Mouse (Mus musculus) retina, embryonic 14.5 days (tissue): ENCODE results near the gene Neurl3.

ENCODE experiments used
- DNase-seq: peaks from one replicate; pipeline ENCODE4 v3.0.0-alpha.2; 2015; ENCODE audit warnings: low spot score

The Neurl3 gene

DNA sequence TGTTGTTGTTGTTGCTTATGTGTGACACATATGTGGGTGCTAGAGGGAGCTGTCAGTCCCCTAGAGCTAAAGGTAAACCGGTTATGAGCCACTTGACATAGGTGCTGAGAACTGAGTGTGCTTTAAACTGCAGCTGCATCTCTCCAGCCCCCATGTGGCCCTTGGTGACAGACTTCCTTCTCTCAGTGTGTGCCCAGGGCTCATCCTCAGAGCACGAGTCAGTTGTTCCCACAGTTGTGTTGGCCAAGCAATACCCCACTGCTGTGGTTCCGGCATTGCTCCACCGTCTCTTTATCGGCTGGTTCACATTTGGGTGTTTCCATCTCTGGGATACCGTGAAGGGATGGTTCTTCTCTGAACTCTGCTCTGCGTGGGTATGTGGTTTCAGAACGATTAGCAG is 17.2 kb downstream of the Neurl3 start:
- DNase-seq = no peak

DNA sequence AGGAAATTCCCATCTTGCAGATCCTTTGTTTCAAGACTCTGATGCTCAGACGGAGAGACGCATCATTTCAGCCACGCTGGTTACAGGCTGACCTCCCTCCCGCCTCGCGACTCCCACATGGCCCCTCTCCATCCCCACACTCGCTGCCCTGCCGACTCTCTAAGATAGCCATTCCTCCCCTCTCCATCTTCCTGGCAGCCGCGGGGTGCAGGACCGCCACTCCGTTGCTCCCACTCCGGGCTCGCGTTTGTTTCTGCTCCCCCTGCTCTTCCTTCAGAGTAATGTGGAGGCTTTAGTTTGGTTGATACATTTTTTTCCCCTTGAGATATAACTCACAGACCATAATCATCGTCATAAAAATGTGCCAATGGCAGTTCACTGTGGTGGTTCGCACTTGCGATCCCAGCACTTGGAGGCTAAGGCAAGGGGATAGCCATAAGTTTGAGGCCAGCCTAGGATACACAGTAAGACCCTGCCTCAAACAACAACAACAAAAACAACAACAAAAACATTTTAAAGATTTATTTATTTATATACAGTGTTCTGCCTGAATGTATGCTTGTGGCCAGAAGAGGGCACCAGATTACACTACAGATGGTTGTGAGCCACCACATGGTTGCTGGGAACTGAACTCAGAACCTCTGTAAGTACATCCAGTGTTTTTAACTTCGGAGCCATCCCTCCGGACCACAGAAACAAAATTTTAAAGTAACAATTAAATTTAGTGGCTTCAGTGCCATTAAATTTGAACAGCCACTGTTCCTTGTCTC is 18.4 kb downstream of the Neurl3 start:
- DNase-seq = no peak

DNA sequence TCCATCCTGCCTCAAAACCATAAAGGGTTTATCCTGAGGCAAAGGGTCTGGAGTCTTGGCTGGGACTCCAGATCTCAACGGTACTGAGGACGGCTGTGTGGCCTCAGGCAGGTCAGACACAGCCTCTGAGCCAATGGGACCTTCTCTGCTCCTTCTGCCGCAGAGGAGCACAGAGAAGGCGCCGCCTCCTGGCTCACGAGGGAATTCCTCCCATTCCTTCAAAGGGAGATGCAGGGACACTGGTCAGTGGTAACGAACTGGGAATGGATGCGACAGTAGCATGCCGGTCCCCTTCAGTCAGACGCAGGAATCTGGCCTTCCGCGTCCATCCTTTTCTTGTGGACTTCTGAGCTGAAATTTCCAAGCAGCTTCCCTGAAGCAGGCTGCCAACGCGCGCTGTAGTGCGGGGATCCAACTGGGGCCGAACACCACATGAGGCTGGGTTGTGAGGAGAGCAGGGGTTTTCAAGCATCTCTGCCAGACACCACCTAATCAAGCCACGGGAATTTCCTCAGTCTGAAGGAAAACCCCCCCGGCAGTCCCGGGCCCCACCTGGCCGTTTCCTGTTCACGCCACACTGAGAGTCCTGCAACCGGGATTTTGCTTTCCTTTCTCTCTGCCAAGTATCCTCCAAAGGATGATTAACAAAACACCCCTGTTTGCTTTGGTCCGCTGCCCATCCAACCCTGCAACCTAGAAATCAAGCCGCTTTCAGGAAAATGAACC is 19.7 kb downstream of the Neurl3 start:
- peak; percentile 75 for DNase-seq

DNA sequence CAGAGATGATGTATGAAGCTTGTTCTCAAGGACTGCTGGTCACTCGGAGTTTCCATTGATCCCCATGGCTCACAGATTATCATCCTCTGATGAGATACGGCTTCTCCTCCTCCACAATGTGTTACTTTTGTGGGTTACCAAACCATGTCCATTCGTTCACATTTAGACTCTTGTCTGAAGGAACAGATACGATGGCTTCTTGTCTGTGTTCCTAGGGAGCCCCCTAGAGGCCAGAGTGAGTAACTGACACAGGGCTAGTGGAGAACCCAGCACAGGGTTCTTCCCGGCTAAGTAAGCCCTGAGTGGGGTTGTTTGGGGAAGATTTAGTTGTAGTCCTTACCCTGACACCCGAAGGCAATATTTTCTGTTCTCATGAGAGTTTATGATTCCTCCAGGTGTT is 21.7 kb downstream of the Neurl3 start:
- peak; percentile 85 for DNase-seq

DNA sequence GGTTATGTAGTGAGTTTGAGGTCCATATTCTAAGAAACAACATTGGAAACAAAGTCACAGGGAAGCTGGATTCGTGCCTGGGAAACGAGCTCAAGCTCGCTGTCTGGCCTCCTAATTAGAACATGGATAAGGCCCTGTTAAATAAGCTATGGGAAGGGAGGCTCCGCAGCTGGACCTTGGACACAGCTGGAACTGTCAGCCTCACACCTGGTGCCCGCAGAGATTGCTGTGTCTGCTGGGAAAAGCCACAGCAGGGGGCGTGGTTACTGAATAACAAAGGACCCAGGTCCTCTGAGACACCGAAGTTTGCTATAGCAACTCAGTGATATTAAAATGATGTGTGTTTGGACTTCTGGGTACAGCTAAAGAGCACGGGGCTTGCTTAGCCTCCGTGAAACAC is 23.1 kb downstream of the Neurl3 start:
- peak; percentile 55 for DNase-seq

DNA sequence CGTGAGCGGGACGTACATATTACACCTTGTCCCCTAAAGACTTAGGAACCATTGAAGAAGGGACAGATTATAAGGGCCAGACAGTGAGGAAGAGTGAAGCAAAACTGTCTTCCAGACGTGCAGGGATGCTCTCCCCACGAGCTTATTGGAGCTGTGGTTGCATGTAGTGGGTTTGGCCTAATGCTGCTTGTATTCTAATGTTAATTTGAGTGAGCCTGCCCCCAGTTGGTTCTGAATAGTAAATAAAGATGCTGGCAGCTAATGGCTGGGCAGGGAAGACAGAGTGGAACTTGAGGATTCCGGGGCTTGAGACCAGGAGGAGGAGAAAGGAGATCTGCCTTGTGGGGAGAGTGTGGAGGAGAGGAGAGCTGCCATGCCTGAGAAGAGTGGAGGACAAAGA is 27.8 kb downstream of the Neurl3 start:
- no peak for DNase-seq

DNA sequence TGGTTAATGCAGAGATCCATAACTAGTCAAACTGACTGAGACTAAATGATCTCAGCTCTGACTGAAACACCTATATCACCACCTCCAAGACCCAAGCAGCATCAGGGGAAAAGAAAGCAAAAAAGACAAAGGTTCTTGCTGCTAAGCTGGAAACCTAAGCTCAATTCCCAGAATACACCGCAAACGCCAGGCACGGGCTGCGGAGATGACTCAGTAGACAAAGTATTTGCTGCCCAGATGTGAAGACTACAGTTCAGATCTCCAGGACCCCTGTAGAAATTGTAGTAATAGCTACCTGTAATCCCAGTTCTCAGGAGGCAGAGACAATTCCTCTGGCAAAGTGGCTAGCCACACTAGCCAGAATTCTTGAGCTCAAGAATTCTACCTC is 29.7 kb downstream of the Neurl3 start:
- DNase-seq = no peak

DNA sequence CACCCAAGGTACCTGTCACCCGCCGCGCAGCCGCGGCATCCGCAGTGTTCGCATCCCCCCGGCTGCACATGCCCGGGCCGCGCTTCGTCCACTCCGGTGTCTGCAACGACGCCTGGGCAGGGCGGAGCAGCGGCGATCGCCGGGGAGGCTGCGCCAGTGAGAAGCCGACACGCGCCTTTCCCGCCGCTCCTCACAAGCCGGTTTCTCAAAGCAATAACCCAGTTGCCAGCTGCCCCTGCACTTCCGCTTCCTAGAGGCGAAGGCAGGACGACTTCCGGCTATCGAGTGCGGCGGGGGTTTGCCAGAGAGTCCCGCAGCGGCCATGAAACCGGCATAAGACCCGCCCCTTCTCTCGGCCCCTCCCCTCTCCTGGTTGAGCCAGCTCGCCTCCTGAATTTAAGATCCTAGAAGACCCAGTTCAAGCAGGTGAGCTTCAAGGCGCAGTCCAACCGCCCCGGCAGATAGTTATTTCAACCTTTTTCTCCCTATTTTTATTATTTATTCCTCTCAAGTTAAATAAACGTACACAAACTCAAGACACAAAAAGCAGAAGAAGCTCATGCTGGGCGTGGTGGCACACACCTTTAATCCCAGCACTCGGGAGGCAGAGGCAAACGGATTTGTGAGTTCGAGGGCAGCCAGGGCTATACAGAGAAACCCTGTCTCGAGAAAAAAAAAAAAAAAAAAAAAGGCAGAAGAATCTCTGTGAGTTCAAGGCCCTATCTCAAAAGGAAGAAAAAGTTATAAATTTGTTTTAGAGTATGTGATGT is 30.2 kb downstream of the Neurl3 start, which contains the start of gene Uggt1:
Uggt1 (minus strand) TSS at position 663 of the 770 bp plus-strand sequence.
- peak; percentile 97 for DNase-seq

DNA sequence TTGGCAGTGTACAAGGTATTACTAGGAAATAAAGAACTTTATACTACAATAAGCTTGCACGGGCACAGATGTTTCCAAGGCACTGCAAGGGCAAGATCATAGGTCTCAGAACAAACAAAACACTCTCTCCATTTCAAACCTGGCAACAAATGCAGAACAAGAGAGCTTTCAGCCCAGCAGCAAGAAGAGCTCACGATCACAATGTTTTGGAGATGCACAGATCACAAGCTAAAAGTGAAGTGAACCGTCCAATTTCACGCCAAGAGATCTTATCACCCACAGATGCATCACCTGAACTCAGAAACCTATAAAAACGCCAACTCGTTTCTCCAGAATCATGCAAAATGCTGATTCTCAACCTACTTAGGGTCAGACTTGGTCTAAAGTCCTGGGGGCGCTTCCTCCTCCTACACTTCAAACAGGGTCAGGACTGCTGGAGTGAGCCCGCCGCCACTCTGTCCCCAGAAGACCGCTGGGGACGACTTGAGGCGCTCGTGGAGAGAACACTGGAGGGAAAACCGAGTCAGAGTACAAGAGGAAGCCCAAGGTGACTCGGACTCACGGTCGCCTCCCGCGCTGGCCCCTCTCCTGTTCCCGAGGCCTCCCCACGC is 30.9 kb downstream of the Neurl3 start:
- peak; percentile 33 for DNase-seq

DNA sequence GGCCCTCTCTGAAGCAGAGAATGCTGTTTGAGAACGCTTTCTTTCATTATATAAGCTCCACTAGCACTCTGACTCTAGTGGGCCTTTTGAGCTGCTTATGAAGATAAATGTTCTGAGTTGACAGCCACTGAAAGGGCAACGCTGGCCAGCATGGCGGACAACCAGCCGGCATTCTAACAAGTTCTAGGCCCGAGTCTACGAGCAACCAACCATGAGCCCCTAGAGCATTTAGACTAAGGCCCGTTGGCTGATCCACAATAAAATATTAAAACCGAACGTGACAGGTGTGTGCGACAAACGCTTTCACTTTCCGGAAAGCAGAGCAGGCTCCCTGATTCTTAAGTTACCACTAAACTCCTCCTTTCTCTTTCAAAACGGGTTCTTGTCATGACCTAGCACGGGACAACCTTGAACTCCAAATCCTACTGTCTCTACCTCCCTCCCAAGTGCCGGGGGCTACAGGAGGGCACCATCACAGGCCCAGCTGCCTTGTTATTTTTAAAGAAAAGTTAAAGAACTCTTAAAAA is 32.5 kb downstream of the Neurl3 start:
- no peak for DNase-seq

DNA sequence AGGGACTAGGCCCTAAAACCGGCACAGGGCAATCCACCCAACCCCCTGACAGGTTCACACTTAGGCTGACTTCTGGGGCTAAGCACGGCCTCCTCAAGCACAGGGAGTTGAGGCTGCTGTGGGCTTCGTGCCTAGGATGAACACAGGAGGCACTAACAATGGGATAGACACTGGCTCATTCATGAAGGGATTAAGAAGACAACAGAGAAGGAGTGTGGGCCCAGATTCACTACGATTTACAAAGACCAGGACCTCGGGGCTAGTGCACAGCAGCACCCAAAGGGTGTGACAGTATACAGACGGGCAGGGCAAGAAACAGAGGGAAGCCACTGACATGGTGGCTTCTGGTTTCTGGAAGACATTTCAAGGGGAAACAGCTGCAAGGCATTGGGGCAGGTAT is 34.3 kb downstream of the Neurl3 start:
- no peak for DNase-seq

DNA sequence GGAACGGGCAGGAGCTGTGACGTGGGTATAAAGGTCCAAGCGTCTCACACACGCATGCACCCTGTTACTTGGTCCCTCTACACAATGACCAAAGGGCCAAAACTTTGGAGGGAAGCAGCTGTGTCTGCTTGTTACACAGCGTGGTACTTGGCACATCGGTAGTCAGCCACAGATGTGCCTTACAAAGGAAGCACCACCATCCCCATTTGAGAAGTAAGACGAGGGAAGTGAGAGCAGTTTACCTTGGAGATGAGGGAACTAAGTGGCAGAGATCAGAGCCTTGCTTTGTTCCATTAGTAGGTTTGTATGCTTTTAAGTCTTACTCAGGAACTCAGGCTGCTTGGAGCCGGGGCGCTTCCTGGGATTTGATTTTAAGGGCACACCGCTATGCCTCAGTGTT is 35.1 kb downstream of the Neurl3 start:
- DNase-seq = no peak

DNA sequence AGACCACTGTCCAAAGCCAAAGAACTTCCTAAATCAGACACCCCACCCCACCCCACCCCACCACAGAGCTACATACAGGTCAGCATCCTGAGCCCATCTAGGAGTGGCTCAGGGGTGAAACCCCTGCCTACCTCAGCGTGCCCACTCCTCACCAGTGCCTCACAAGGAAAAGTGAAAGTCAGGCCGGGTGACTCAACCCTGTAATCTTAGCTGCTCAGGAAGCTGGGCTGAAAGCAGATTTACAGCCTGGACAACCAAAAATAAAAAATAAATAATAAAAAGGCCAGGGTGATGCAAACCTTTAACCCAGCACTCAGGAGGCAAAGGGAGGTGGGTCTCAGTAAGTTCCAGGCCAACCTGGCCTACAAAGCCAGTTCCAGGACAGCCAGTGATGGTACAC is 38.6 kb downstream of the Neurl3 start:
- no peak for DNase-seq

DNA sequence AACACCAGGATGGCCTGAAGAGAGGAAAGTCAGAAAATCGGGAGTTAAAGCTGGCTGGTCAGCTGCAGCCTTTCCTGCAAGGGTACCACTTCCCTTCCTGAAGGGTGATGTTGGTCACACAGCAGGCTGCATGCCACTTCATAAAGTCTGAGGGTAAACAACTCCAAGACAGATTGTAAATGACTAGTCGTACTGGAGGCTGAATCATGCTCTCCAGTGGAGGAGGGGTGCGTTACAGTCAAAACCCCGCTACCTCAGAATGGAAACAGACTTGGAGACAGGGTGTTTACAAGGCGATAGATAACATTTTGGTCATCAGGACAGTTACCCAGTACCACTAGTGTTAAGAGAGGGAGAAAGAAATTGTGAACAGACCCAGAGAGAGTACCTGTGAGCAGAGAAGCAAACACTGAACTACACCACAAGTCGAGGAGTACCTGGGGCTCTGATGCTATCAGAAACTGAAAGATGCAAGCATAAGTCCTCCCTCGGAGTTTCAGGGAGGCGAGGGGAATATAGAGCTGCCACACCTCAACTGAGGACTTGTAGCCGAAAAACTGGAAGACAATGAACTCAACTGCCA is 39.3 kb downstream of the Neurl3 start:
- no peak for DNase-seq

DNA sequence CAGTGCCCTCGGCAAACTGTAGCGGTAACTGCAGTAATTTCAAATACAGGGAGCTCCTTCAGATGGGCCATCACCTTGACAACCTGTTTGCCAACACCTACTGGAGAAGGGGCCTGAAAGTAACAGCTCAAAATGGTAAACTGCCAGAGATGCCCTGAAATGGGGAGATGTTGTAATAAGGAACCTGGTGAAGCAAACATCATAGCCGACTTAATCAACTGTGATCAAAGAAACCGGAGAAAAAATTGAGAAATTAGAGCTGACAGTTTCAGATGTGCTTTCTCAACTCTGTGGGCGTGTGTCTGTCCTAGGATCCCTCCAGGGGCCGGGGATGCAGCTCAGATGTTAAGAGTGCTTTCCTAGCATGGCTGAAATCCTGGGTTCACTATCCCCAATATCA is 41.3 kb downstream of the Neurl3 start:
- no peak for DNase-seq

DNA sequence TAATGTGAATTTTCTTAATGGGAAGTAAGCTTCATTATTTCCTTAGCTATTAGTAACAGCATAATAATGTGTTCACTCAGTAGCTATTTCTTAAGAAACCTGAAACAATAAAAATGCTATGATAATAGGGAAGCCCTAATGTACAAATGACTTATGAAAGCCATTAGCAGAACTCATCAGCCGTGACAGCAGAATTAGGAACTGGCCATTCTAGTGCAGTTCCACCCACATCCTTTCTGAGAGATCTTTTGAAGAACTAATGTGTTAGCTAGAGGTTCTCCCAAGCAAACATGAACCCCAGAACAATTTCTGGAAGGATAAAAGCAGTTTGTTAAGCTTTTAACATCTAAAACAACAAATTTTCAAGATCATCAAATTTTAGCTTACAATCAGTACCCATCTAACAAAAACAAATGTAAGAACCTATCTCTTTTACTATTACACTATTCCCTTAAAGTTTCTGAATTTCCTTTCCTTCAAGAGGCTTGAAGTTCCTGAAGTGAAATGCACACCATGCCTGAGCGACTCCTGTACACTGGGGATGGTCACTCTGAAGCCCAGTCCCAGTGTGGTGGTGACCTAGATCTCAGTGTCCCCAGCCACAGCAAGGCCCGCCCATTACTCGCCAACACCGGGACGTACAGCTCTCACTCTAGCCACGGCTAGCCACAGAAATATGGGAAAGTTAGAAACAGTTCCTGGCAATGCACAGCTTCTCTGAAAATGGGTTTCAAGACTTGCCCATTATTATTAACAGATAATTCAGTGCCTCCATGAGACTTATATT is 43.4 kb downstream of the Neurl3 start:
- no peak for DNase-seq

DNA sequence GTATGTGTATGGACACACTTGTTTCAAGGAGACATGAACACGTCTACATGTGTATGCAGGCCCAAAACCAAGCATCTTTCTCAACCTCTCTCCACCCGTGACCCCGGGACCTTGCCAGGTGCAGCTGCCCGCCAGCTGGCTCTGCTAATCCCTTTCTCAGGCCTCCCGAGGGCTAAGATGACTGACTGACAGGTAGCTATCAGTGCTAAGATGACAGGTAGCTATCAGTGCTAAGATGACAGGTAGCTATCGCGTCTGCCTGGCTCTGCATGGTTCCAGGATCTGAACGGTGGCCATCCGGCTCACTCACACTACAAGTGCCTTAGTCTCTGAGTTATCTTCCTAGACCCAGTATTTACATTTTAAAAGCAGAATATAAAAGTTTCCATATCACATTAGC is 46.0 kb downstream of the Neurl3 start:
- no peak for DNase-seq

DNA sequence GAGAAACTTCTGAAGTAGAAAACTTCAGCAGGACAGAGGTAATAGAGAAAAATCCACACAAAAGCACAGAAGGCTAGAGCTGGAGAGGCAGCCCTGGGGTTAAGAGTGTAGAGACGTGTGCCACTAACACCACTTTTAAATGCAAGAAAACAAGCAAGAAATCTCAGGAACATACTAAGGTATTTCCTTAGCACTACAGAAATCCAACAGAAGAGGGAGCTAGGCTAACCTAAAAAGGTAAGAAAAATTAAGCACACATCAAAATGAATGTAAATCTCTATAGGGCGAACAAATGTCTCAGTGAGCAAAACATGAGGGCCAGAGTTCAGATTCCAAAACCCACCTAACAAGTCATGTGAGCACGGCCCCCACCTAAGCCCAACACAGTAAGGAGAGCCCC is 49.8 kb downstream of the Neurl3 start:
- no peak for DNase-seq
